Mouse (Mus musculus) layer of hippocampus, adult 2 months (tissue): ENCODE measurements around the gene Rom1. TPM values are rescaled to one million over a fixed set of nuclear protein-coding genes. Genes with fewer than 3 reads are reported as not detected.
A peak's percentile ranks its signal among the peaks of the same experiment; 100 is the strongest.

ENCODE experiments used
- DNase-seq, 2 experiments: peaks; one replicate each; pipeline ENCODE4 v3.0.0; 2022; ENCODE audit warnings: low spot score in 2 of 2
- H3K27ac ChIP-seq: fragments of 200-600 bp; 2 replicates; pipeline ENCODE4 v1.8.1; 2022
- H3K4me3 ChIP-seq: fragments of 200-600 bp; 2 replicates; pipeline ENCODE4 v1.8.1; 2022; ENCODE audit warnings: mild to moderate bottlenecking
- CTCF ChIP-seq: fragments of 200-600 bp; conservative IDR thresholded peaks from 2 replicates; pipeline ENCODE4 v1.8.1; 2022; ENCODE audit warnings: antibody characterized with exemption, mild to moderate bottlenecking, moderate library complexity
- total RNA-seq, 2 experiments: library from RNA; stranded (reverse); gene quantifications; 2 replicates each; pipeline ENCODE4 v1.2.3; 2021

Rom1 gene
- total RNA-seq, 2 experiments from 2014 or later = 4.4 to 5.7 TPM

GRCm38 (mm10) chr19:8953135-8954039 is 24.2 kb upstream of the Rom1 start, which contains the start of gene Tut1:
Gene Tut1 (plus strand): TSS chr19:8953847.
- peak within 1 kb of the TSS; percentile 98 for H3K4me3 ChIP-seq
- peak; percentile 25 for TF ChIP-seq CTCF
- peak; percentile 93 to 95 for DNase-seq
- peak within 1 kb of the TSS; percentile 93 for H3K27ac ChIP-seq

DNA sequence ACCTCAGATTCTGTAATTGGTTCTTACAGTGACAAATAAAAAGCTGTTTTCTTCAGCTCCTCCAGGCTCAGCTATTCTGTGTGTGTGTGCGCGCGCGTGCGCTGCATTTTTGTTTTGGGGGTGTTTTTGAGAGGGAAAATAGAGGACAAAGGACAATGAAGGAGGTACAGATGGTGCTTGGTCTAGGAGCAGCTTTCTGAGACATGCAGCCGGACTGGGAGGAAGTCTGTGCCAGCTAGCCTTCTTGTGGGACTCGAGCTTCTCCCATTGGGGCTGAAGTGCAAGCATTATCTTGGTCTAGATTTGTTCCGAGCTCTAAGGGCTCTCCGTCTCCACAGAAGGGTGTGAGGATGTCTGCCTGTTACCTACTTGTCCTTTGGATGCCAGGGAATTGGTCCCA is 23.1 kb upstream of the Rom1 start:
- Histone ChIP-seq H3K27ac (peak overlapping the region; percentile 93), H3K4me3 (no peak overlapping the region)
- no peak for TF ChIP-seq CTCF
- no peak for DNase-seq

- no peak for DNase-seq
- Histone ChIP-seq H3K27ac (no peak overlapping the region), H3K4me3 (no peak overlapping the region)
- TF ChIP-seq CTCF = no peak
Observed at GRCm38 (mm10) chr19:8950190-8950589, 21.0 kb upstream of the Rom1 start.

DNA sequence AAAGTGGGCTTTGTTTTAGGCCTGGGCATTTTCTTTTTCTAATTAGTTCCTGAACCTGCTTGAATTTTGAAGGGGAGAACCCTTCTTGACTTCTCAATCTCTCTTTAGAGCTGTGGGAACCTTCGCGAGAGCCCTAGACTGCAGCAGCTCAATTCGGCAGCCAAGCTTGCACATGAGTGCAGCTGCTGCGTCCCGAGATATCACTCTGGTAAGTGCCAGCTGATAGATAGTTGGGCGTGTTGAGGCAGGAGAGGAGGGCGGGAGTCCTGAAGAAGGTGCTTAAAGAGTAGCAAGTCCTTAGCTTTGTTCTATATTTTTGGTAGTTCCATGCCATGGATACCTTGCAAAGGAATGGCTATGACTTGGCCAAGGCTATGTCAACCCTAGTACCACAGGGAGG is 17.8 kb upstream of the Rom1 start:
- no peak for DNase-seq
- Histone ChIP-seq H3K4me3 (no peak overlapping the region), H3K27ac (no peak overlapping the region)
- no peak for TF ChIP-seq CTCF

- Histone ChIP-seq H3K27ac (0 out of 2 replicates have a peak overlapping the region, but pooled peaks have one; percentile 8), H3K4me3 (peak overlapping the region; percentile 13)
- no peak for TF ChIP-seq CTCF
- DNase-seq = no peak
Observed at GRCm38 (mm10) chr19:8945251-8945650, 16.1 kb upstream of the Rom1 start.

DNA sequence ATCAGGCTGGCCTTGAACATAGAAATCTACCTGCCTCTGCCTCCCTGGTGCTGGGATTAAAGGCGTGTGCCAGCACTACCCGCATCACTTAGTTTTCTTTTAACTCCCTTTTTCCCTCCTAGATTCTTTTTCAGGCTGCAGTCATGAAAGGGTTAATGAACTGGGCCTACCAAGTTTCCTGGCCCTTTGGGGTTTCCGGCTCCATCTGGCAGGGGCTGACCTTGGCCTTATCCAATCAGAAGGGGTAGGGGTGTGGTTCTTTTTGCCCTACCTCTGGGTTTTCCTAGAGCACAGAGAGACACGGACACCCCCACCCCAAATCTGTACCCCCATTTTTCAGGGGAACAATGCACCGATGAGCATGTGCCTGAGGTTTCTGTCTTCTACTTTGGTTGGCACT is 15.6 kb upstream of the Rom1 start:
- Histone ChIP-seq H3K4me3 (peak overlapping the region; percentile 13), H3K27ac (0 out of 2 replicates have a peak overlapping the region, but pooled peaks have one; percentile 8)
- TF ChIP-seq CTCF = no peak
- no peak for DNase-seq

GRCm38 (mm10) chr19:8944062-8944461 is 14.9 kb upstream of the Rom1 start:
- H3K27ac ChIP-seq = no peak overlapping the region
- no peak for TF ChIP-seq CTCF
- no peak for DNase-seq
- H3K4me3 ChIP-seq = no peak overlapping the region; the same call in 1 of the 2 replicates

DNA sequence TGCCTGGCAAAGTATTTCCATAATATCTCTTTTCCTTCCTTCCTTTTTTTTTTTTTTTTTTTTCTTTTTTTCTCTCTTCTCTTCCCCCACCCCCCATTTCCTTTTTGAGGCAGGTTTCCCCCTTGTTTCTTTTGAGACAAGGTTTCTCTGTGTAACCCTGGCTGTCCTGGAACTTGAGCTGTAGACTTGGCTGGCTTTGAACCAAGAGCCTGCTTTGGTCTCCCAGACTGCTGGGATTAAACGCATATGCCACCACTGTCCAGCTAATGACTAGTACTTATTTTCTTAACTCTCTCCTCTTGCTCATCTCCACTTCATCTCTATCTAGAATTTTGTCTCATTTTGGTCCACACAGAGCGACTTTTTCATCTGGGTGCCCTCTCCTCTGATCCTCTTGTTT is 13.9 kb upstream of the Rom1 start:
- no peak for DNase-seq
- Histone ChIP-seq H3K27ac (no peak overlapping the region), H3K4me3 (peak overlapping the region; percentile 89)
- TF ChIP-seq CTCF = no peak

- DNase-seq = peak in 1 of 2 experiments; percentile 46
- Histone ChIP-seq H3K4me3 (peak overlapping the region; percentile 89), H3K27ac (peak overlapping the region; percentile 97)
- no peak for TF ChIP-seq CTCF
Observed at GRCm38 (mm10) chr19:8942276-8942964, 13.3 kb upstream of the Rom1 start.

DNA sequence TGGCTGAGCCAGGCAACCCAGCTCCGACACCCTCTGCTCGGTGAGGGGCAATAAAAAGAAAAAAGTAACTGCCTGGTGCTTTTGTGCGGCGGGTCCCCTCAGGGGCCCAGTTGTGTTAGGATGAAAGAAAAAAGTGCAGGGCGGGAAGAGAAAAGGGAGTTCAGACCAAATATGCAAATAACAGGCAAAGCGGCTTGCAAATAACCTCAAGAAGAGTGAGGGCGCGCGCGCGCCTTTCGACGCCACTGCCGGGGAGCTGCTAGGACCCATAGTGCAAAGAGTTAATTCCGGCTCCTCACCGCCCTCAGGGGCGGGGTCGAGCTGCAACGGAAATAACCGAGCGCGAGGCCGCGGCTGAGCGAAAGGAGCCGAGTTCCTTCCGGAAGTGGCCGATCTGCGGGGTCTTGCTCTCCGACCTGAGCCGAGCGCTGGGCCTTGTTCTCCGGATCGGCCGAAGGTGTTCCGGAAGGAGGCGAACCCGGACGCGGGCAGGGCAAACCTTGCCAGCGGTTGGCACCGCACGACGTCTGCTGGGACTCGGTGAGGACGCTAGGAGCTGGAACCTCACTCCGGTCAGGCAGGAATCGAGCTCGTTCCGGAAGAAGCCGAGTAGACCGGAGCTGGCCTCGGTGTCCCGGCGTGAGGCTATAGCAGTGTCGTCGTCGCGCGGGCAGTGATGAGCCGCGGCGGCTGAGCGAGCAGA is 12.5 kb upstream of the Rom1 start, which contains the start of gene Mta2:
Gene Mta2 (plus strand): TSS at position 361 of the 703 bp plus-strand sequence.
- peak; percentile 37; the same call in 1 of the 2 replicates for TF ChIP-seq CTCF
- Histone ChIP-seq H3K4me3 (peak within 1 kb of the TSS; percentile 89), H3K27ac (peak within 1 kb of the TSS; percentile 97)
- peak; percentile 93 to 95 for DNase-seq

DNA sequence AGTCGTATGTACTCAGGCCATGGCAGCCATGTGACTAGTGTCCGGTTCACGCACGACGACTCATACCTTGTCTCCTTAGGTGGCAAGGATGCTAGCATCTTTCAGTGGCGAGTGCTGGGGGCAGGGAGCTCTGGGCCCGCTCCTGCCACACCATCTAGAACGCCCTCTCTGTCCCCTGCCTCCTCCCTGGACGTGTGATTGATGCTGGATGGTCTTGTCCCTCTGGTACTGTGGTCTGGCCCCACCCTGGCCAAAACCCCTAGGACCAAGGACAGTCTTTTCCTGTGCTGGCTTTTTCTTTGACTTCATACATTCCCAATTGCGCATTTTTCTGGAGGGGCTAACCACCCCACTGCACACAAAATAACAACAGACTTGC is 12.0 kb upstream of the Rom1 start:
- no peak for TF ChIP-seq CTCF
- Histone ChIP-seq H3K4me3 (peak overlapping the region; percentile 89), H3K27ac (peak overlapping the region; percentile 97)
- no peak for DNase-seq

- no peak for TF ChIP-seq CTCF
- DNase-seq = no peak
- no peak overlapping the region; the same call in 1 of the 2 replicates for H3K27ac ChIP-seq
- no peak overlapping the region for H3K4me3 ChIP-seq
Observed at GRCm38 (mm10) chr19:8940526-8941133, 11.5 kb upstream of the Rom1 start.
